Mouse (Mus musculus) embryonic facial prominence, embryonic 11.5 days (tissue): ENCODE measurements around the gene Prex1. TPM values are rescaled to one million over a fixed set of nuclear protein-coding genes. Genes with fewer than 3 reads are reported as not detected.

Experiments
- ATAC-seq: fragments of 200-750 bp; cut with Nextera tagmentation; replicated peaks from 2 replicates; pipeline ENCODE4 v1.8.0; 2017; ENCODE audit warnings: low read depth; ENCODE audit not compliant: insufficient number of reproducible peaks, low FRiP score, low TSS enrichment
- DNase-seq: peaks from one replicate; pipeline ENCODE4 v3.0.0-alpha.2; 2015; ENCODE audit warnings: low spot score
- H3K27ac ChIP-seq: fragments of 300-500 bp; sonication (generic); replicated peaks from 2 replicates; pipeline ENCODE4 v1.5.1; 2014; ENCODE audit warnings: mild to moderate bottlenecking, low read depth, low read length, control low read depth
- H3K27me3 ChIP-seq: fragments of 300-500 bp; sonication (generic); 2 replicates; pipeline ENCODE4 v1.6.1; 2014; ENCODE audit warnings: mild to moderate bottlenecking, low read length, moderate library complexity, mixed read lengths; ENCODE audit not compliant: control insufficient read depth, insufficient read depth
- H3K36me3 ChIP-seq: fragments of 300-500 bp; sonication (generic); replicated peaks from 2 replicates; pipeline ENCODE4 v1.6.1; 2014; ENCODE audit warnings: low read depth, mild to moderate bottlenecking, low read length, moderate library complexity, mixed read lengths; ENCODE audit not compliant: control insufficient read depth, insufficient read depth
- H3K4me1 ChIP-seq: fragments of 300-500 bp; sonication (generic); 2 replicates; pipeline ENCODE4 v1.6.1; 2014; ENCODE audit warnings: low read length, mixed read lengths; ENCODE audit not compliant: control insufficient read depth, insufficient read depth
- H3K4me2 ChIP-seq: fragments of 300-500 bp; sonication (generic); 2 replicates; pipeline ENCODE4 v1.6.1; 2014; ENCODE audit warnings: low read depth, mild to moderate bottlenecking, control low read depth, low read length, moderate library complexity
- H3K4me3 ChIP-seq: fragments of 300-500 bp; sonication (generic); 2 replicates; pipeline ENCODE4 v1.5.1; 2014; ENCODE audit warnings: low read depth, low read length, control low read depth
- H3K9ac ChIP-seq: fragments of 300-500 bp; sonication (generic); replicated peaks from 2 replicates; pipeline ENCODE4 v1.6.1; 2014; ENCODE audit warnings: mild to moderate bottlenecking, control low read depth, low read length
- H3K9me3 ChIP-seq: fragments of 300-500 bp; sonication (generic); replicated peaks from 2 replicates; pipeline ENCODE4 v1.6.1; 2016; ENCODE audit warnings: mild to moderate bottlenecking, low read length, inconsistent platforms, mixed read lengths; ENCODE audit not compliant: control insufficient read depth
- WGBS: fragments of 180-500 bp; shearing (Covaris S2); extraction: QIAGEN DNeasy Blood & Tissue Kit; methylation state at CpG from one replicate; pipeline ENCODE4 v1.1.7; 2014; 5-methylcytosine and 5-hydroxymethylcytosine counted together
- polyA plus RNA-seq: library from polyadenylated mRNA; unstranded; fragments of >200 nt; fragmentation: Nextera tagmentation; extraction: Ambion mirVana; gene quantifications from 2 replicates; pipeline ENCODE4 v1.2.1, GENCODE M21; 2014

The Prex1 gene
- polyA plus RNA-seq, 1 experiment from 2014 or later = 15.5 TPM

DNA sequence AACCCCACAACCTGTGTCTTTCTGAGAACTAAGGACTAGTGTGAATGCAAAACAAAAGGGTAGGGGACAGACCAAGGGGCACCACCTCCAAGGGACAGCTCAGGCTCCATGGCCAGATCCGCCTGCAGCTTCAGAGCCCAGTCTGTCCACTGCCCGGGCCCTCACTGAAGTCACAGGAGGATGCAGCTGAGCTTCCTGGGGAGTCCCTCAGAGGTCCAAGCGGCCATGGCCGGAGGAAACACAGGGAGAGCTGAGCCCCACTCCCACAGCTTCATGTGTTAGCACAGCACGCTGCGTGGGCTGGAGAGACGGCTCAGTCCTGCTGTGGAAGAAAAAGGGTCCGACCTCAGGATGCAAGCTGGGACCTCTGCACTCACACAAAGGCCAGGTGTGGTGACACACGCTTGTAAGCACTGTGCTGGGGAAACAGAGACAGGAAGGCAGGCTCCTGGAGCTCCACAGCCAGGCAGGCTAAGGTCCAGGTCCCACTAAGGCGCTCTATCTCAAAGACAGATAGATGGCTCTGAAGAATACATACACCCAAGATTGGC, 81.9 kb downstream of the Prex1 start:
- no peaks in the 10 kb centered on the region for H3K9me3 ChIP-seq
- no peak overlapping the region for H3K4me2 ChIP-seq
- H3K36me3 ChIP-seq = no peaks in the 10 kb centered on the region; the same call in 1 of the 2 replicates
- H3K4me3 ChIP-seq = no peak overlapping the region
- ATAC-seq = no peak
- no peak overlapping the region for H3K9ac ChIP-seq
- 85% methylated on average over 10 of the region's 10 CpGs for WGBS
- H3K27me3 ChIP-seq = no peaks in the 10 kb centered on the region
- no peak overlapping the region for H3K27ac ChIP-seq
- DNase-seq = no peak
- H3K4me1 ChIP-seq = no peaks in the 10 kb centered on the region

DNA sequence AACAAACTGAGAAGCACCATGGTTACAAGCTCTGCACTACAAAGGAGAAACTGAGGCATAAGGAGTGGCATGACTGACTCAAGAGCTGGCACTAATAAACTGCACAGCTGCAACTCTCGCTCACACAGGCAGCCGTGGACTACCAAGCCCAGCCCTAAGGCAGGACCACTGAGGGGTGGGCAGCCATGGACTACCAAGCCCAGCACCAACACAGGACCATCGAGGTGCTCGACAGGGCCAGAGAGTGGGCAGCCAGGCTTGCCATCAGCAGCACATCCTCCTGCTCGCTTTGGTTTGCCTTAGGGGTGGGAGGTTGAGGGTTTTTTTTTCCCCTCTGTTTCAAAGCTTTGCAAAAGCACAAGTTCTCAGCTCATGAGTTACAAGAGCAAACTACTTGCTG, 82.4 kb downstream of the Prex1 start:
- H3K9ac ChIP-seq = no peak overlapping the region
- no peak overlapping the region for H3K27ac ChIP-seq
- H3K9me3 ChIP-seq = no peaks in the 10 kb centered on the region
- no peaks in the 10 kb centered on the region for H3K27me3 ChIP-seq
- no peak for DNase-seq
- H3K36me3 ChIP-seq = no peaks in the 10 kb centered on the region; the same call in 1 of the 2 replicates
- H3K4me3 ChIP-seq = no peak overlapping the region
- H3K4me1 ChIP-seq = no peaks in the 10 kb centered on the region
- no peak for ATAC-seq
- H3K4me2 ChIP-seq = no peak overlapping the region
- 85% methylated on average over 5 of the region's 5 CpGs for WGBS

DNA sequence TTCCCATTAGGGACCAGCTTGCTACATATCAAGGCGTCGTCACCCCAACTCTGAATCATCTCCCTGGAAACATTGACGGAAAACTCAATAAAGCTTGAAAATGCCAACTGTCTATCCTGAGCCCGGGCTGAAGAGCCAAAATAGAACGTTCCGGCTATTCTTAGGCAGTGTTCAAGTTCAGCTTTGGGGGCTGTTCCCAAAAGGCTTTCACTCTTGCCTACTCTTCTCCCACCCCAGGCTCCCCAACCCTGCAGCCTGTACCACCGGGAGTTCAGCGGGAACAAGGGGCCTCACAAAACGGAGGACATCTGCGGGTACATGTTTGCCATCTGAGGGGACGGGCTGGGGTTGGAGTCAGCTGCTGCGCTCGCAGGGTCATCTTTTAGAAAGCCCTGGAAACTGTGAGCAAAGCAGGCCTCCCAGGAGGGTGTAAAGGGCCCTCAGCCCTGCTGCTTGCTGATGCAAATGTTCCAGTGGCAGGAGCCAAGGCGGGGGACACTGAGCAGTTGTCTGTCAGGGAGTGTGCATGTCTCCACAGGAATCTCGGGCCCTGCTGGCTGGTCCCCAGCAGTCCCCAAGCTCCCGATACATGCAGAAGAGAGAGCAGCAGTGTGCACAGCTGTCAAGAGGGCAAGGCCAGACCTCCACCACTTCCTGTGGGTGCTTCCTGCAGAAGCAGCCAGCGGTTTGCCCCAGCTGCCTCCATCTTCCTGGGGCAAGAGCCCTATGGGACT, 83.5 kb downstream of the Prex1 start:
- DNase-seq (no peak), ATAC-seq (no peak)
- Histone ChIP-seq H3K4me3 (no peak overlapping the region), H3K9me3 (no peaks in the 10 kb centered on the region), H3K4me1 (no peaks in the 10 kb centered on the region), H3K27me3 (no peaks in the 10 kb centered on the region), H3K27ac (no peak overlapping the region), H3K9ac (no peak overlapping the region), H3K36me3 (no peaks in the 10 kb centered on the region; the same call in 1 of the 2 replicates), H3K4me2 (no peak overlapping the region)
- WGBS = 83% methylated on average over 17 of the region's 17 CpGs

DNA sequence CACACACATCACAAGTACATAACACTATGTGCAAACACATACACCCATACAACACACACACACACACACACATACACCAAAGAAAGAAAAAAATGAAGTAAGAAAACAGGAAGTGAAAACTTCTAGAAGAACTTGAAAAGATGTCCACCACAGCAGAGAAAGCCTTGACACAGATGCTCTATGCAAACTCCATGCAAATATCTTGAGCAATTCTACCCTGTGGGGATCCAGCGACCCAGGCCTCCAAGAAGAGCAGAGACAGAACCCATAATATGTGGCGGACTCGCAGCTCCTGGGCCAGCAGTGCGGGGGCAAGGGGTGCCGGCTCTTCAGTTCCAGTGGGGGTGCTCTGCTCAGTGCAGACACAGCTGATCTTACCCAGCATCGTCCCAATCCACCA, 86.1 kb downstream of the Prex1 start:
- no peaks in the 10 kb centered on the region for H3K27me3 ChIP-seq
- DNase-seq (no peak), ATAC-seq (no peak)
- no peaks in the 10 kb centered on the region for H3K4me1 ChIP-seq
- 91% methylated on average over 6 of the region's 6 CpGs for WGBS
- H3K9me3 ChIP-seq = no peaks in the 10 kb centered on the region
- no peak overlapping the region for H3K27ac ChIP-seq
- no peak overlapping the region for H3K9ac ChIP-seq
- no peak overlapping the region for H3K4me3 ChIP-seq
- no peak overlapping the region for H3K4me2 ChIP-seq
- no peaks in the 10 kb centered on the region; the same call in 1 of the 2 replicates for H3K36me3 ChIP-seq

DNA sequence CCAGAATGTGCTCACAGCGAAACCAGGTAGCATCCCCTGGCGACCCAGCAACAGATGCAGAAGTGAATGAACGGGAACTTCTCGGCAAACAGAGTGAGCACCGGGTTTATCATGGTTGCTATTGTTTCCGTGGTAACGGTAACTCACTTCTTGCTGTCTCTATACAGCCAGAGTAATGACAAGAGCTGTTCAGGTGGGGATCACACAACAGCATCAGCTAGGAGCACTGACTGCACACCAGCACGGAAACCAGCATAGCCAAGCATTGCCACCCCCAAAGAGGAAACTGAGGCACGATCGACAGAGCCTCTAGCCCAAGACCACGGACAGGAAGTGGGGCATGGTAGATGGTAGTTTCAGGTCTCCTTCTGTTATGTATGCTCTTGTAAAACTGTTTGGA, 88.4 kb downstream of the Prex1 start:
- no peak for DNase-seq
- no peak overlapping the region for H3K9ac ChIP-seq
- no peaks in the 10 kb centered on the region for H3K27me3 ChIP-seq
- no peak overlapping the region for H3K27ac ChIP-seq
- no peak overlapping the region for H3K4me2 ChIP-seq
- no peaks in the 10 kb centered on the region for H3K9me3 ChIP-seq
- ATAC-seq = no peak
- WGBS = 89% methylated on average over 11 of the region's 11 CpGs
- H3K4me1 ChIP-seq = no peaks in the 10 kb centered on the region
- no peaks in the 10 kb centered on the region for H3K36me3 ChIP-seq
- H3K4me3 ChIP-seq = no peak overlapping the region

DNA sequence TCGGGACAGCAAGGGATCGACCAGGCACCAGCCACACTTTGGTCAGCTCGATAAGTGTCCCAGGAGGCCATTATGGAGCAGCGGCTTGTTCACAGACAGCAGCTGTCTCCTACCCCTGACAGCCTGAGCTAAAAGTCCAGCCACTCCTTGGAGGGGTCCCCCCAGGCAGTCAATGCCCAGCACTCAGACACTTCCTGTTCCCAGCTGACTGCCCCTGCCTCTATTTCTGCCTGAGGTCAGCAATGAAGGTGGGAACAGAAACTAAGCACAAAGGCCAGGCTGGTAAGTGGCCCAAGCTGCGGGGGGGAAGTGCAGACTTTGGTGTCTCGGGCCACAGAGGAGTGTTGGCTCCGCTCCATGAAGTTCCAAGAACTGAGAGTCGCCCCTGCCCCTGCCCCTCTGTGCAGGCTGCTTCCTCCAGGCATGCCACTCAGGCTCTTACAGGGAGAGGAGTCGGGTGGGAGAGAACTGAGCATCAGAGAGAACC, 90.5 kb downstream of the Prex1 start:
- no peak overlapping the region for H3K4me2 ChIP-seq
- no peak overlapping the region for H3K4me3 ChIP-seq
- H3K27me3 ChIP-seq = no peaks in the 10 kb centered on the region
- 0 out of 2 replicates have a peak overlapping the region, but pooled peaks have one; percentile 13 for H3K27ac ChIP-seq
- no peaks in the 10 kb centered on the region for H3K9me3 ChIP-seq
- no peaks in the 10 kb centered on the region for H3K4me1 ChIP-seq
- H3K36me3 ChIP-seq = no peaks in the 10 kb centered on the region; the same call in 1 of the 2 replicates
- ATAC-seq = peak; percentile 44; the same call in 1 of the 2 replicates
- WGBS = 30% methylated on average over 9 of the region's 9 CpGs
- H3K9ac ChIP-seq = peak overlapping the region; percentile 25; the same call in 1 of the 2 replicates
- DNase-seq = no peak

DNA sequence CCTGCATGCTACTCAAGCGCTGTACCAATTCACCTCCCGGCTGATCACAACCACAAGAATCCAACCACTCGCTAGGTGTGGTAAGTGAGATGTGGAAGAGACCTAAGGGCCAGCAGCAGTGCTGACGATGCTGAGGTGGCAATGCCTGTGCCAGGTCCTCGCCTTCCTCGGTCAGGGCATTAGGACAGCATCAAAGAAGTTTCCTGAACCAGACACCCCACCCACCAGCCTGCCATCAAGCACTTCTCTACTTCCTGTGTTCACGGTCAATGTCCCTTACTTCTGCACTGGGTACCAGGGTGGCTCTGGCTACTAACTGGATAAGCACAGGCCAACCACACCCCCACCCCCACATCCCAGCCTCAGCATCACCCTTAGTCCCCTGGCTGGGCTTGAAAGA, 91.0 kb downstream of the Prex1 start:
- H3K9ac ChIP-seq = no peak overlapping the region
- DNase-seq (no peak), ATAC-seq (peak; percentile 50; the same call in 1 of the 2 replicates)
- no peak overlapping the region for H3K4me3 ChIP-seq
- no peaks in the 10 kb centered on the region for H3K27me3 ChIP-seq
- no peaks in the 10 kb centered on the region; the same call in 1 of the 2 replicates for H3K36me3 ChIP-seq
- H3K4me1 ChIP-seq = no peaks in the 10 kb centered on the region
- no peak overlapping the region for H3K27ac ChIP-seq
- 82% methylated on average over 7 of the region's 7 CpGs for WGBS
- H3K4me2 ChIP-seq = no peak overlapping the region
- H3K9me3 ChIP-seq = no peaks in the 10 kb centered on the region

DNA sequence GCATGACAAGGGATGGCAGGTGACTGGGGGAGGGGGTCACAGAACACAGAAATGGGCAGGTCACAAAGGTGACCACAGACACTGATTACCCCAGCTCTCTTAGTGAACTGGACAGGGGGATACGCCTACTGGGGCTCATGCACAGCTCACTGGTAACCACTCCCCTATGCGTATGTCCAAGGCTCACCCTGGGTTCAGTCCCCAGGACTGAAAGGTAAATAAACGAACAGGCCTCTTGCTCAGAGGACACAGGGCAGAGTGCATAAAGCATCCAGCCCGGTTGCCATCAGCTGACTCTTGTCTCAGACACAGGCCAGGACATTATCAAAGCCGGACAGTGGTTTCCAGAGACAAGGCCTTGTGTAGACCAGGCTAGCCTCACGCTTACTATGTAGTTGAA, 91.6 kb downstream of the Prex1 start:
- WGBS = 81% methylated on average over 6 of the region's 6 CpGs
- Histone ChIP-seq H3K4me3 (no peak overlapping the region), H3K4me2 (no peak overlapping the region), H3K27ac (no peak overlapping the region), H3K4me1 (no peaks in the 10 kb centered on the region), H3K27me3 (no peaks in the 10 kb centered on the region), H3K36me3 (no peaks in the 10 kb centered on the region; the same call in 1 of the 2 replicates), H3K9me3 (no peaks in the 10 kb centered on the region), H3K9ac (no peak overlapping the region)
- DNase-seq = no peak
- no peak for ATAC-seq
